Mouse (Mus musculus) T-helper 17 cell (primary cell): Measurements from ENCODE around the gene Snx11.

Source experiments
- in situ Hi-C, 2 experiments: fragments of 300-600 bp; cut with MboI, MseI; formaldehyde crosslinking; loops; 1 replicate in 1 of 2; 2 replicates in 1 of 2; pipeline ENCODE4 v1.15.1; 2025; ENCODE audit warnings: high pct_unique_total_duplicates in 2 of 2

Snx11 gene

DNA sequence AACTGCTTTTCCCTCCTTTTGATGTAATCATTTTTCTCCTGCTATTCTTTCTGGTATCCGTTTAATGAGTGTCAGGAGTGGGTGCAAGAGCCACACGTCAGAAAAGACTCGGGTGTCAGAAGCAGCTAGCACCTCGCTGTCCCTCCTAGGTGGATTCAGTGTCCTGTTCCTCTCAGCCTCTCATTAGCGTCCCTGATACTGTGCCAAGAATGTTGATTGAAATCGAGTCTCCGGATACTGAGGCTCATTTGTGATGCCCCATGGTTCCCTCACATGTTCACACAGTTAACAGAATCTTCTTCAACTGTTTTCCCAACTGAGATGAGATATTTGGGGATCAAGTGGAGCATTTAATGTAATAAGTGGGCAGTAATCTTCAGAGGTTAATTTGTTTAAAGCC lies 58.8 kb downstream of the Snx11 start:
- in situ Hi-C loops = no loop called here
